Mouse (Mus musculus): ENCODE results near the gene Brinp3. TPM values are rescaled to one million over a fixed set of nuclear protein-coding genes. Genes with fewer than 3 reads are reported as not detected.
"Not testable (repeated sequence)": the region's sequence is repeated elsewhere in the genome, so short reads cannot be mapped to it uniquely, and the experiment has no call there.

Brinp3 gene
- polyA plus RNA-seq, 1 experiment from 2014 or later: 28.2 TPM

GRCm38 (mm10) chr1:146724784-146725513 is 230.4 kb downstream of the Brinp3 start:
- not testable (repeated sequence) for H3K9me3 ChIP-seq (ENCODE audit: control insufficient read depth, low read length); H3K4me1 ChIP-seq (ENCODE audit: control insufficient read depth, insufficient read depth, low read length); H3K27ac ChIP-seq (replicated peaks; ENCODE audit: low read depth, low read length); H3K27me3 ChIP-seq (ENCODE audit: control insufficient read depth, insufficient read depth, low read length); H3K36me3 ChIP-seq (ENCODE audit: control insufficient read depth, insufficient read depth, low read length); H3K9ac ChIP-seq (replicated peaks; ENCODE audit: low read length)
- peak overlapping the region; percentile 36 for H3K4me3 ChIP-seq (replicated peaks; ENCODE audit: low read depth, low read length)
- WGBS: 4% methylated on average over 34 of the region's 35 CpGs
- DNase-seq (peak; percentile 57), ATAC-seq (ENCODE audit: low FRiP score, low TSS enrichment) (peak; percentile 85)
- peak overlapping the region; percentile 58 for H3K4me2 ChIP-seq (ENCODE audit: low read length)

GRCm38 (mm10) chr1:146751066-146751465 is 256.5 kb downstream of the Brinp3 start:
- no peak for ATAC-seq (ENCODE audit: low FRiP score, low TSS enrichment)

GRCm38 (mm10) chr1:146783259-146783658 is 288.7 kb downstream of the Brinp3 start:
- no peaks in the 10 kb centered on the region for H3K27me3 ChIP-seq (ENCODE audit: control insufficient read depth, insufficient read depth, low read length)
- H3K9ac ChIP-seq (replicated peaks; ENCODE audit: low read length): no peak overlapping the region
- H3K4me3 ChIP-seq (replicated peaks; ENCODE audit: low read depth, low read length): no peak overlapping the region
- no peak for ATAC-seq (ENCODE audit: low FRiP score, low TSS enrichment)
- peak; percentile 48 for DNase-seq
- 46% methylated on average over 4 of the region's 4 CpGs for WGBS
- no peak overlapping the region for H3K27ac ChIP-seq (replicated peaks; ENCODE audit: low read depth, low read length)
- no peaks in the 10 kb centered on the region for H3K4me1 ChIP-seq (ENCODE audit: control insufficient read depth, insufficient read depth, low read length)
- no peak overlapping the region for H3K4me2 ChIP-seq (ENCODE audit: low read length)
- H3K36me3 ChIP-seq (ENCODE audit: control insufficient read depth, insufficient read depth, low read length): no peaks in the 10 kb centered on the region
- no peaks in the 10 kb centered on the region for H3K9me3 ChIP-seq (ENCODE audit: control insufficient read depth, low read length)

More at GRCm38 (mm10) chr1:146751066-146751465, 256.5 kb downstream of the Brinp3 start:
- Histone ChIP-seq H3K4me1 (ENCODE audit: control insufficient read depth, insufficient read depth, low read length) (no peaks in the 10 kb centered on the region), H3K9ac (replicated peaks; ENCODE audit: low read length) (no peak overlapping the region), H3K27me3 (ENCODE audit: control insufficient read depth, insufficient read depth, low read length) (no peaks in the 10 kb centered on the region), H3K36me3 (ENCODE audit: control insufficient read depth, insufficient read depth, low read length) (no peaks in the 10 kb centered on the region), H3K4me3 (replicated peaks; ENCODE audit: low read depth, low read length) (no peak overlapping the region), H3K27ac (replicated peaks; ENCODE audit: low read depth, low read length) (no peak overlapping the region), H3K4me2 (ENCODE audit: low read length) (no peak overlapping the region), H3K9me3 (ENCODE audit: control insufficient read depth, low read length) (no peaks in the 10 kb centered on the region)
- no peak for DNase-seq

- no peak for DNase-seq
- Histone ChIP-seq H3K9me3 (ENCODE audit: control insufficient read depth, low read length) (no peaks in the 10 kb centered on the region), H3K27ac (replicated peaks; ENCODE audit: low read depth, low read length) (no peak overlapping the region), H3K27me3 (ENCODE audit: control insufficient read depth, insufficient read depth, low read length) (no peaks in the 10 kb centered on the region), H3K9ac (replicated peaks; ENCODE audit: low read length) (no peak overlapping the region), H3K36me3 (ENCODE audit: control insufficient read depth, insufficient read depth, low read length) (no peaks in the 10 kb centered on the region), H3K4me1 (ENCODE audit: control insufficient read depth, insufficient read depth, low read length) (no peaks in the 10 kb centered on the region), H3K4me2 (ENCODE audit: low read length) (no peak overlapping the region), H3K4me3 (replicated peaks; ENCODE audit: low read depth, low read length) (no peak overlapping the region)
- 78% methylated on average over 2 of the region's 2 CpGs for WGBS
- no peak for ATAC-seq (ENCODE audit: low FRiP score, low TSS enrichment)
Measured at GRCm38 (mm10) chr1:146787236-146787635, 292.7 kb downstream of the Brinp3 start.

- Histone ChIP-seq H3K4me3 (replicated peaks; ENCODE audit: low read depth, low read length) (no peak overlapping the region), H3K9ac (replicated peaks; ENCODE audit: low read length) (no peak overlapping the region), H3K4me1 (ENCODE audit: control insufficient read depth, insufficient read depth, low read length) (no peaks in the 10 kb centered on the region), H3K36me3 (ENCODE audit: control insufficient read depth, insufficient read depth, low read length) (no peaks in the 10 kb centered on the region), H3K9me3 (ENCODE audit: control insufficient read depth, low read length) (no peaks in the 10 kb centered on the region), H3K27me3 (ENCODE audit: control insufficient read depth, insufficient read depth, low read length) (no peaks in the 10 kb centered on the region), H3K4me2 (ENCODE audit: low read length) (no peak overlapping the region), H3K27ac (replicated peaks; ENCODE audit: low read depth, low read length) (no peak overlapping the region)
- no peak for ATAC-seq (ENCODE audit: low FRiP score, low TSS enrichment)
- DNase-seq: no peak
Measured at GRCm38 (mm10) chr1:146792826-146793225, 298.3 kb downstream of the Brinp3 start.

GRCm38 (mm10) chr1:146799986-146800553 is 305.5 kb downstream of the Brinp3 start:
- H3K4me2 ChIP-seq (ENCODE audit: low read length): no peak overlapping the region
- no peak overlapping the region for H3K27ac ChIP-seq (replicated peaks; ENCODE audit: low read depth, low read length)
- no peaks in the 10 kb centered on the region for H3K9me3 ChIP-seq (ENCODE audit: control insufficient read depth, low read length)
- 82% methylated on average over 6 of the region's 6 CpGs for WGBS
- no peaks in the 10 kb centered on the region for H3K36me3 ChIP-seq (ENCODE audit: control insufficient read depth, insufficient read depth, low read length)
- no peaks in the 10 kb centered on the region for H3K4me1 ChIP-seq (ENCODE audit: control insufficient read depth, insufficient read depth, low read length)
- H3K9ac ChIP-seq (replicated peaks; ENCODE audit: low read length): no peak overlapping the region
- DNase-seq (no peak), ATAC-seq (ENCODE audit: low FRiP score, low TSS enrichment) (no peak)
- H3K27me3 ChIP-seq (ENCODE audit: control insufficient read depth, insufficient read depth, low read length): no peaks in the 10 kb centered on the region
- H3K4me3 ChIP-seq (replicated peaks; ENCODE audit: low read depth, low read length): no peak overlapping the region

- no peak for ATAC-seq (ENCODE audit: low FRiP score, low TSS enrichment)
- WGBS: 95% methylated on average over 3 of the region's 3 CpGs
Measured at GRCm38 (mm10) chr1:146801821-146802220, 307.3 kb downstream of the Brinp3 start.

GRCm38 (mm10) chr1:146807765-146808164 is 313.2 kb downstream of the Brinp3 start:
- H3K9ac ChIP-seq (replicated peaks; ENCODE audit: low read length): no peak overlapping the region
- no peak overlapping the region for H3K4me3 ChIP-seq (replicated peaks; ENCODE audit: low read depth, low read length)
- H3K4me2 ChIP-seq (ENCODE audit: low read length): no peak overlapping the region
- no peaks in the 10 kb centered on the region for H3K9me3 ChIP-seq (ENCODE audit: control insufficient read depth, low read length)
- H3K36me3 ChIP-seq (ENCODE audit: control insufficient read depth, insufficient read depth, low read length): no peaks in the 10 kb centered on the region
- no peak for DNase-seq
- H3K4me1 ChIP-seq (ENCODE audit: control insufficient read depth, insufficient read depth, low read length): no peaks in the 10 kb centered on the region
- no peak for ATAC-seq (ENCODE audit: low FRiP score, low TSS enrichment)
- no peak overlapping the region for H3K27ac ChIP-seq (replicated peaks; ENCODE audit: low read depth, low read length)
- no peaks in the 10 kb centered on the region for H3K27me3 ChIP-seq (ENCODE audit: control insufficient read depth, insufficient read depth, low read length)
- WGBS: 82% methylated on average over 4 of the region's 4 CpGs

More at GRCm38 (mm10) chr1:146801821-146802220, 307.3 kb downstream of the Brinp3 start:
- no peaks in the 10 kb centered on the region for H3K36me3 ChIP-seq (ENCODE audit: control insufficient read depth, insufficient read depth, low read length)
- no peak overlapping the region for H3K4me2 ChIP-seq (ENCODE audit: low read length)
- no peak for DNase-seq
- no peaks in the 10 kb centered on the region for H3K9me3 ChIP-seq (ENCODE audit: control insufficient read depth, low read length)
- H3K4me1 ChIP-seq (ENCODE audit: control insufficient read depth, insufficient read depth, low read length): no peaks in the 10 kb centered on the region
- no peak overlapping the region for H3K4me3 ChIP-seq (replicated peaks; ENCODE audit: low read depth, low read length)
- no peak overlapping the region for H3K27ac ChIP-seq (replicated peaks; ENCODE audit: low read depth, low read length)
- no peak overlapping the region for H3K9ac ChIP-seq (replicated peaks; ENCODE audit: low read length)
- no peaks in the 10 kb centered on the region for H3K27me3 ChIP-seq (ENCODE audit: control insufficient read depth, insufficient read depth, low read length)

- no peak overlapping the region for H3K27ac ChIP-seq (replicated peaks; ENCODE audit: low read depth, low read length)
- no peak overlapping the region for H3K9ac ChIP-seq (replicated peaks; ENCODE audit: low read length)
- peak; percentile 6 for DNase-seq
- no peaks in the 10 kb centered on the region for H3K9me3 ChIP-seq (ENCODE audit: control insufficient read depth, low read length)
- ATAC-seq (ENCODE audit: low FRiP score, low TSS enrichment): no peak
- H3K4me2 ChIP-seq (ENCODE audit: low read length): no peak overlapping the region
- 11% methylated on average over 1 of the region's 1 CpGs for WGBS
- no peaks in the 10 kb centered on the region for H3K36me3 ChIP-seq (ENCODE audit: control insufficient read depth, insufficient read depth, low read length)
- no peak overlapping the region for H3K4me3 ChIP-seq (replicated peaks; ENCODE audit: low read depth, low read length)
- no peaks in the 10 kb centered on the region for H3K27me3 ChIP-seq (ENCODE audit: control insufficient read depth, insufficient read depth, low read length)
- no peaks in the 10 kb centered on the region for H3K4me1 ChIP-seq (ENCODE audit: control insufficient read depth, insufficient read depth, low read length)
Measured at GRCm38 (mm10) chr1:146833888-146834287, 339.3 kb downstream of the Brinp3 start.
